Mouse (Mus musculus): ENCODE measurements at regions not wholly inside any gene's neighbourhood (a gene's known extent, or its start where the extent isn't known, plus 50 kb on each side); places are given as distances from the start of the nearest gene placed in this dataset.
A peak's percentile ranks its signal among the peaks of the same experiment; 100 is the strongest.

DNA sequence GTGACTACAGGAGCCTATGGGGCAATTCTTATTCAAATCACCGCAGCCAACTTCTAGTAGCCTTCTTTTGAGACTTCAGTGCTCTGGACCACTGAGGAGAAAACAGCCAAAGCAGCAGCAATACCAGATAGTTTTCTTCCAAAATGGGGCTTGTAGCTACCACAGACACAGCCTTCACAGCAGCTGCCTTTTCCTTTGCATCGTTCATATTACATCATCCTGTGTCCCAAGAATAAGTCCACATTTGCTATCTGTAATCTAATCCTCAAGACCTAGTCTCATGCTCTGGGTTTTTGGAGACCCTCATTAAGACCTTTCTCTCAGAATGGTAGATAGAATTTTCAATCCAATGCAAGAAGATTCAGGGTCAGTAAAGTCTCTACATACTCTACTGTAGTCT, 258.2 kb upstream of the Rbms1 start:
- no peak overlapping the region for H3K4me3 ChIP-seq (replicated peaks; ENCODE audit: low read length)
- no peaks in the 10 kb centered on the region for H3K36me3 ChIP-seq (ENCODE audit: insufficient read depth, low read length)
- 0 out of 2 replicates have a peak, but pooled peaks cover 3% of the 10 kb centered on the region for H3K4me1 ChIP-seq (replicated peaks; ENCODE audit: low read depth, low read length)
- H3K27me3 ChIP-seq (ENCODE audit: insufficient read depth, low read length): no peaks in the 10 kb centered on the region
- TF ChIP-seq CTCF (conservative IDR thresholded peaks at IDR 0.05; ENCODE audit: low read length) (no peak), POU5F1 (IDR thresholded peaks at IDR 0.05; ENCODE audit: borderline replicate concordance, low read length) (no peak), NANOG (IDR thresholded peaks at IDR 0.05; ENCODE audit: borderline replicate concordance, low read length) (no peak)
- H3K9me3 ChIP-seq (ENCODE audit: low read length): no peaks in the 10 kb centered on the region

DNA sequence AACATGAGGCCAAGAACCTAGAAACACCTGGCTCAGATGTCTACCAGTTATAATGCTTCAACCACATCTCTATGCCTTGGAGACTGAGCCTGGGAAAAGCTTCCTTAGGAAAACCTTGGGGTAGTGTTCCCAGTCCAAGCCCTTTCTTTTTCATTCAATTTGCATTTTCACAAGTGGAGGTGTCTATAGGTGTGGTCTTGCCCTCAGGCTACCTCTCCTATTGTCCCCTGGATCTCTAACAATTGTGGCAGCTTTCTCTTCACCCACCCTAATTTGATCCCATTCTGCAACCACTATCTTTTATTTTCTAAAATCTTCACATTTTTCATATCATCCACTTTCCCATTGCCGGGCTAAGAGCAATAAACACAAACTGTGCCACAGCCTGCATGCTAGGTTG, 251.0 kb upstream of the Rbms1 start:
- Histone ChIP-seq H3K36me3 (ENCODE audit: insufficient read depth, low read length) (no peaks in the 10 kb centered on the region), H3K27me3 (ENCODE audit: insufficient read depth, low read length) (peaks cover 4% of the 10 kb centered on the region; the same call in 1 of the 2 replicates), H3K4me1 (replicated peaks; ENCODE audit: low read depth, low read length) (peaks cover 11% of the 10 kb centered on the region), H3K9me3 (ENCODE audit: low read length) (no peaks in the 10 kb centered on the region; the same call in 1 of the 2 replicates), H3K4me3 (replicated peaks; ENCODE audit: low read length) (no peak overlapping the region)
- no peak for TF ChIP-seq POU5F1 (IDR thresholded peaks at IDR 0.05; ENCODE audit: borderline replicate concordance, low read length)
- TF ChIP-seq CTCF (conservative IDR thresholded peaks at IDR 0.05; ENCODE audit: low read length): no peak
- no peak for TF ChIP-seq NANOG (IDR thresholded peaks at IDR 0.05; ENCODE audit: borderline replicate concordance, low read length)

- Histone ChIP-seq H3K4me3 (replicated peaks; ENCODE audit: low read length) (no peak overlapping the region), H3K27me3 (ENCODE audit: insufficient read depth, low read length) (no peaks in the 10 kb centered on the region), H3K36me3 (ENCODE audit: insufficient read depth, low read length) (no peaks in the 10 kb centered on the region), H3K9me3 (ENCODE audit: low read length) (no peaks in the 10 kb centered on the region), H3K4me1 (replicated peaks; ENCODE audit: low read depth, low read length) (no peaks in the 10 kb centered on the region)
- TF ChIP-seq CTCF (conservative IDR thresholded peaks at IDR 0.05; ENCODE audit: low read length): no peak
These were observed 238.4 kb upstream of the Rbms1 start for GRCm38 (mm10) chr2:61201387-61201786.

- Histone ChIP-seq H3K4me3 (replicated peaks; ENCODE audit: low read length) (no peak overlapping the region), H3K9me3 (ENCODE audit: low read length) (no peaks in the 10 kb centered on the region), H3K27me3 (ENCODE audit: insufficient read depth, low read length) (no peaks in the 10 kb centered on the region), H3K4me1 (replicated peaks; ENCODE audit: low read depth, low read length) (no peaks in the 10 kb centered on the region), H3K36me3 (ENCODE audit: insufficient read depth, low read length) (no peaks in the 10 kb centered on the region)
- TF ChIP-seq CTCF (conservative IDR thresholded peaks at IDR 0.05; ENCODE audit: low read length) (no peak), NANOG (IDR thresholded peaks at IDR 0.05; ENCODE audit: borderline replicate concordance, low read length) (no peak), POU5F1 (IDR thresholded peaks at IDR 0.05; ENCODE audit: borderline replicate concordance, low read length) (no peak)
These were observed 231.0 kb upstream of the Rbms1 start for GRCm38 (mm10) chr2:61193976-61194375.

DNA sequence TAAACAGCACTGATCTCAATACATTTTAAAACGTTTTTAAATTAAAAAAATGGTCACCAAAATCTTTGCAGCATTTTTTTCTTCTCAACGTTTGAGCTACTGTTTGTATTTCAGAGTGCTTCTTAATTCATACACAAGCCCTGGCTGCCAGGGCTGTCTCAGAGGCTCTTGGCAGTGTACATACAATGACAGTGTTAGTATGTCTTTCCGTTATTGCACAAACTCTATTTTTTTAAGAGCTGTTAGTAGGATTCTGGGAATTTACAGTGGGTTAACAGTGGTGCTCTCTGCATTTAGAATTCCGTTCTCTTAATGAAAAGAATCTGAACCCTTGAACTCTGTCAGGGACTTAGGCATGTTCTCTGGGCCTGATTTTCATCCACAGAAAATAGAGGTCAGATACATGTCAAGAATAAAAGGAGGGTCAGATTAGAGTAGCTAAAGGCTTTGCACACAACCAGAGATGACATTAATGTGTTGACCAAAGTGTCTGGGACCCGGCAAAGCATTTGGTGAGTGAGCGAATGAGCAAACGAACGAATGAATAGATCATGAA, 219.5 kb upstream of the Rbms1 start:
- Histone ChIP-seq H3K9me3 (ENCODE audit: low read length) (peaks cover 18% of the 10 kb centered on the region), H3K27me3 (ENCODE audit: insufficient read depth, low read length) (no peaks in the 10 kb centered on the region), H3K4me1 (replicated peaks; ENCODE audit: low read depth, low read length) (no peaks in the 10 kb centered on the region), H3K36me3 (ENCODE audit: insufficient read depth, low read length) (no peaks in the 10 kb centered on the region), H3K4me3 (replicated peaks; ENCODE audit: low read length) (no peak overlapping the region)
- TF ChIP-seq CTCF (conservative IDR thresholded peaks at IDR 0.05; ENCODE audit: low read length) (no peak), POU5F1 (IDR thresholded peaks at IDR 0.05; ENCODE audit: borderline replicate concordance, low read length) (no peak), NANOG (IDR thresholded peaks at IDR 0.05; ENCODE audit: borderline replicate concordance, low read length) (no peak)

GRCm38 (mm10) chr2:61177801-61178200, 214.8 kb upstream of the Rbms1 start:
- TF ChIP-seq POU5F1 (IDR thresholded peaks at IDR 0.05; ENCODE audit: borderline replicate concordance, low read length) (no peak), NANOG (IDR thresholded peaks at IDR 0.05; ENCODE audit: borderline replicate concordance, low read length) (no peak), CTCF (conservative IDR thresholded peaks at IDR 0.05; ENCODE audit: low read length) (no peak)
- H3K4me1 ChIP-seq (replicated peaks; ENCODE audit: low read depth, low read length): peaks cover 11% of the 10 kb centered on the region
- peaks cover 30% of the 10 kb centered on the region for H3K9me3 ChIP-seq (ENCODE audit: low read length)

GRCm38 (mm10) chr2:61176807-61177206, 213.8 kb upstream of the Rbms1 start:
- H3K27me3 ChIP-seq (ENCODE audit: insufficient read depth, low read length): no peaks in the 10 kb centered on the region
- TF ChIP-seq NANOG (IDR thresholded peaks at IDR 0.05; ENCODE audit: borderline replicate concordance, low read length): peak; percentile 52; the same call in 1 of the 2 replicates
- no peak for TF ChIP-seq POU5F1 (IDR thresholded peaks at IDR 0.05; ENCODE audit: borderline replicate concordance, low read length)
- no peak for TF ChIP-seq CTCF (conservative IDR thresholded peaks at IDR 0.05; ENCODE audit: low read length)
- H3K9me3 ChIP-seq (ENCODE audit: low read length): peaks cover 30% of the 10 kb centered on the region
- H3K4me1 ChIP-seq (replicated peaks; ENCODE audit: low read depth, low read length): peaks cover 11% of the 10 kb centered on the region
- H3K36me3 ChIP-seq (ENCODE audit: insufficient read depth, low read length): no peaks in the 10 kb centered on the region
- H3K4me3 ChIP-seq (replicated peaks; ENCODE audit: low read length): no peak overlapping the region

More at GRCm38 (mm10) chr2:61177801-61178200, 214.8 kb upstream of the Rbms1 start:
- Histone ChIP-seq H3K27me3 (ENCODE audit: insufficient read depth, low read length) (no peaks in the 10 kb centered on the region), H3K4me3 (replicated peaks; ENCODE audit: low read length) (no peak overlapping the region), H3K36me3 (ENCODE audit: insufficient read depth, low read length) (no peaks in the 10 kb centered on the region)

- no peak overlapping the region for H3K4me3 ChIP-seq (replicated peaks; ENCODE audit: low read length)
- H3K27me3 ChIP-seq (ENCODE audit: insufficient read depth, low read length): no peaks in the 10 kb centered on the region
- peaks cover 21% of the 10 kb centered on the region for H3K9me3 ChIP-seq (ENCODE audit: low read length)
- TF ChIP-seq POU5F1 (IDR thresholded peaks at IDR 0.05; ENCODE audit: borderline replicate concordance, low read length) (no peak), NANOG (IDR thresholded peaks at IDR 0.05; ENCODE audit: borderline replicate concordance, low read length) (no peak), CTCF (conservative IDR thresholded peaks at IDR 0.05; ENCODE audit: low read length) (no peak)
- H3K4me1 ChIP-seq (replicated peaks; ENCODE audit: low read depth, low read length): peaks cover 11% of the 10 kb centered on the region
- H3K36me3 ChIP-seq (ENCODE audit: insufficient read depth, low read length): no peaks in the 10 kb centered on the region
These were observed 210.6 kb upstream of the Rbms1 start for GRCm38 (mm10) chr2:61173581-61173980.

DNA sequence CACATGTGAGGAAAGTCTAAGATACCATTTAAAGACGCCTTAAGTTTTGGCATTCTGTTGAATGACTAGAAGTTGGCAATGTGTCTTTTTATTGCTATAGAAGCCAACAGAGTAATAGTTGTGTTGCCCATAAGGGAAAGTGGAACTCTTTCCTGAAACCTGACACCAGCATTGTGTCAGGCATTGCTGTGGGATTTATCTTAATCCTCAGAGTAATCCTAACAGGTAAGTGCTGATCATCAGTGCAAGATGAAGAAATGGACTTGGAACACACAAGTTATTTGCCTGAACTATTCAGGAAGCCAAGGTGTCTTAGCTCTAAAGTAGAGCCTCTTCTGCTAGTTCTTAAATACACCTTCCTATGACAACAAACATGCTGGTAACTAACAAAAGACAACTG, 198.3 kb upstream of the Rbms1 start:
- no peaks in the 10 kb centered on the region for H3K27me3 ChIP-seq (ENCODE audit: insufficient read depth, low read length)
- H3K4me1 ChIP-seq (replicated peaks; ENCODE audit: low read depth, low read length): no peaks in the 10 kb centered on the region
- no peaks in the 10 kb centered on the region for H3K36me3 ChIP-seq (ENCODE audit: insufficient read depth, low read length)
- no peaks in the 10 kb centered on the region for H3K9me3 ChIP-seq (ENCODE audit: low read length)
- no peak overlapping the region for H3K4me3 ChIP-seq (replicated peaks; ENCODE audit: low read length)
- TF ChIP-seq NANOG (IDR thresholded peaks at IDR 0.05; ENCODE audit: borderline replicate concordance, low read length) (no peak), POU5F1 (IDR thresholded peaks at IDR 0.05; ENCODE audit: borderline replicate concordance, low read length) (no peak), CTCF (conservative IDR thresholded peaks at IDR 0.05; ENCODE audit: low read length) (no peak)
